Mouse (Mus musculus) forebrain, embryonic 16.5 days (tissue): ENCODE results near the gene Kif1b. TPM values are rescaled to one million over a fixed set of nuclear protein-coding genes. Genes with fewer than 3 reads are reported as not detected.
"Not testable (repeated sequence)": the region's sequence is repeated elsewhere in the genome, so short reads cannot be mapped to it uniquely, and the experiment has no call there.

Experiments
- ATAC-seq: fragments of 200-750 bp; cut with Nextera tagmentation; 2 replicates; pipeline ENCODE4 v1.8.0; 2017; ENCODE audit warnings: mild to moderate bottlenecking, moderate library complexity
- H3K27ac ChIP-seq: fragments of 300-500 bp; sonication (generic); 2 replicates; pipeline ENCODE4 v1.5.1; 2014; ENCODE audit warnings: low read length, control low read depth
- H3K27me3 ChIP-seq: fragments of 300-500 bp; sonication (generic); replicated peaks from 2 replicates; pipeline ENCODE4 v1.6.1; 2014; ENCODE audit warnings: low read length; ENCODE audit not compliant: control insufficient read depth, insufficient read depth
- H3K36me3 ChIP-seq: fragments of 300-500 bp; sonication (generic); 2 replicates; pipeline ENCODE4 v1.6.1; 2014; ENCODE audit not compliant: control insufficient read depth, insufficient read depth
- H3K4me1 ChIP-seq: fragments of 300-500 bp; sonication (generic); replicated peaks from 2 replicates; pipeline ENCODE4 v1.6.1; 2014; ENCODE audit warnings: low read length; ENCODE audit not compliant: control insufficient read depth, insufficient read depth
- H3K4me2 ChIP-seq: fragments of 300-500 bp; sonication (generic); 2 replicates; pipeline ENCODE4 v1.6.1; 2014; ENCODE audit warnings: mild to moderate bottlenecking, low read length, control low read depth
- H3K4me3 ChIP-seq: fragments of 300-500 bp; sonication (generic); replicated peaks from 2 replicates; pipeline ENCODE4 v1.5.1; 2014; ENCODE audit warnings: mild to moderate bottlenecking, low read length, control low read depth
- H3K9ac ChIP-seq: fragments of 300-500 bp; sonication (generic); replicated peaks from 2 replicates; pipeline ENCODE4 v1.6.1; 2014; ENCODE audit warnings: low read depth, low read length, control low read depth
- H3K9me3 ChIP-seq: fragments of 300-500 bp; sonication (generic); 2 replicates; pipeline ENCODE4 v1.6.1; 2016; ENCODE audit warnings: low read length; ENCODE audit not compliant: control insufficient read depth
- WGBS: fragments of 180-500 bp; shearing (Covaris S2); extraction: QIAGEN DNeasy Blood & Tissue Kit; methylation state at CpG from one replicate; pipeline ENCODE4 v1.1.7; 2014; 5-methylcytosine and 5-hydroxymethylcytosine counted together
- polyA plus RNA-seq: library from polyadenylated mRNA; unstranded; fragments of >200 nt; fragmentation: Nextera tagmentation; extraction: Ambion mirVana; gene quantifications from 2 replicates; pipeline ENCODE4 v1.2.1, GENCODE M21; 2015

Gene Kif1b
- polyA plus RNA-seq, 1 experiment from 2014 or later, result 131 TPM

GRCm38 (mm10) chr4:149249311-149249710 lies 58.2 kb downstream of the Kif1b start:
- no peak for ATAC-seq
- no peak overlapping the region for H3K27ac ChIP-seq
- H3K36me3 ChIP-seq, result peaks cover 38% of the 10 kb centered on the region

GRCm38 (mm10) chr4:149247772-149248171 lies 59.7 kb downstream of the Kif1b start:
- H3K27me3 ChIP-seq, result no peaks in the 10 kb centered on the region
- H3K27ac ChIP-seq, result peak overlapping the region; percentile 78
- H3K4me1 ChIP-seq, result peaks cover 11% of the 10 kb centered on the region
- no peak for ATAC-seq
- no peak overlapping the region for H3K4me3 ChIP-seq
- WGBS, result 42% methylated on average over 5 of the region's 5 CpGs
- H3K9ac ChIP-seq, result no peak overlapping the region; the same call in 1 of the 2 replicates
- no peaks in the 10 kb centered on the region for H3K9me3 ChIP-seq
- H3K4me2 ChIP-seq, result no peak overlapping the region
- peaks cover 36% of the 10 kb centered on the region for H3K36me3 ChIP-seq

More at GRCm38 (mm10) chr4:149249311-149249710, 58.2 kb downstream of the Kif1b start:
- H3K4me1 ChIP-seq, result peaks cover 11% of the 10 kb centered on the region
- no peaks in the 10 kb centered on the region for H3K9me3 ChIP-seq
- no peak overlapping the region for H3K9ac ChIP-seq
- no peak overlapping the region for H3K4me3 ChIP-seq
- no peak overlapping the region for H3K4me2 ChIP-seq
- WGBS, result 78% methylated on average over 1 of the region's 1 CpGs
- H3K27me3 ChIP-seq, result no peaks in the 10 kb centered on the region

GRCm38 (mm10) chr4:149247156-149247633 lies 60.3 kb downstream of the Kif1b start:
- Histone ChIP-seq H3K4me3 (no peak overlapping the region), H3K36me3 (peaks cover 33% of the 10 kb centered on the region), H3K4me1 (peaks cover 11% of the 10 kb centered on the region), H3K9me3 (no peaks in the 10 kb centered on the region), H3K4me2 (peak overlapping the region; percentile 4; the same call in 1 of the 2 replicates), H3K9ac (no peak overlapping the region), H3K27me3 (no peaks in the 10 kb centered on the region), H3K27ac (peak overlapping the region; percentile 83)
- ATAC-seq, result peak; percentile 84
- WGBS, result 9% methylated on average over 8 of the region's 8 CpGs

- peak; percentile 45; the same call in 1 of the 2 replicates for ATAC-seq
- peaks cover 11% of the 10 kb centered on the region for H3K4me1 ChIP-seq
- no peaks in the 10 kb centered on the region for H3K27me3 ChIP-seq
- H3K27ac ChIP-seq, result peak overlapping the region; percentile 83
- no peaks in the 10 kb centered on the region for H3K9me3 ChIP-seq
- 12% methylated on average over 7 of the region's 7 CpGs for WGBS
- peaks cover 31% of the 10 kb centered on the region for H3K36me3 ChIP-seq
- H3K9ac ChIP-seq, result no peak overlapping the region
- H3K4me3 ChIP-seq, result no peak overlapping the region
- H3K4me2 ChIP-seq, result peak overlapping the region; percentile 4; the same call in 1 of the 2 replicates
These were observed 60.8 kb downstream of the Kif1b start for GRCm38 (mm10) chr4:149246578-149247155.

- Histone ChIP-seq H3K36me3 (peaks cover 37% of the 10 kb centered on the region), H3K9me3 (no peaks in the 10 kb centered on the region), H3K4me1 (no peaks in the 10 kb centered on the region), H3K9ac (no peak overlapping the region), H3K27me3 (no peaks in the 10 kb centered on the region), H3K4me2 (no peak overlapping the region), H3K4me3 (no peak overlapping the region), H3K27ac (no peak overlapping the region)
- no peak for ATAC-seq
- WGBS, result 96% methylated on average over 15 of the region's 15 CpGs
These were observed 70.5 kb downstream of the Kif1b start for GRCm38 (mm10) chr4:149237011-149237410.

- no peaks in the 10 kb centered on the region for H3K9me3 ChIP-seq
- no peak overlapping the region for H3K9ac ChIP-seq
- H3K4me3 ChIP-seq, result no peak overlapping the region
- H3K27ac ChIP-seq, result no peak overlapping the region
- H3K4me1 ChIP-seq, result no peaks in the 10 kb centered on the region
- H3K36me3 ChIP-seq, result peaks cover 30% of the 10 kb centered on the region
- no peaks in the 10 kb centered on the region for H3K27me3 ChIP-seq
- no peak for ATAC-seq
- WGBS, result 77% methylated on average over 9 of the region's 9 CpGs
- no peak overlapping the region for H3K4me2 ChIP-seq
These were observed 73.6 kb downstream of the Kif1b start for GRCm38 (mm10) chr4:149233938-149234337.

GRCm38 (mm10) chr4:149228682-149229081 lies 78.8 kb downstream of the Kif1b start:
- H3K27ac ChIP-seq, H3K4me1 ChIP-seq, H3K9ac ChIP-seq, H3K9me3 ChIP-seq, H3K4me3 ChIP-seq, H3K4me2 ChIP-seq, H3K27me3 ChIP-seq, ATAC-seq: not testable (repeated sequence)
- peaks cover 23% of the 10 kb centered on the region for H3K36me3 ChIP-seq
- WGBS, result 97% methylated on average over 3 of the region's 3 CpGs

GRCm38 (mm10) chr4:149228256-149228655 lies 79.2 kb downstream of the Kif1b start:
- no peaks in the 10 kb centered on the region for H3K4me1 ChIP-seq
- 95% methylated on average over 3 of the region's 3 CpGs for WGBS
- no peaks in the 10 kb centered on the region for H3K27me3 ChIP-seq
- H3K9me3 ChIP-seq, result 0 out of 2 replicates have a peak, but pooled peaks cover 3% of the 10 kb centered on the region
- no peak for ATAC-seq
- H3K36me3 ChIP-seq, result peaks cover 27% of the 10 kb centered on the region
- H3K27ac ChIP-seq, result no peak overlapping the region
- H3K4me2 ChIP-seq, result no peak overlapping the region
- no peak overlapping the region for H3K4me3 ChIP-seq
- H3K9ac ChIP-seq, result no peak overlapping the region

GRCm38 (mm10) chr4:149226311-149226710 lies 81.2 kb downstream of the Kif1b start:
- Histone ChIP-seq H3K27ac (no peak overlapping the region), H3K9me3 (0 out of 2 replicates have a peak, but pooled peaks cover 3% of the 10 kb centered on the region), H3K4me2 (no peak overlapping the region), H3K9ac (no peak overlapping the region), H3K36me3 (peaks cover 46% of the 10 kb centered on the region), H3K4me1 (no peaks in the 10 kb centered on the region), H3K27me3 (no peaks in the 10 kb centered on the region), H3K4me3 (no peak overlapping the region)
- ATAC-seq, result no peak
- 73% methylated on average over 3 of the region's 3 CpGs for WGBS
